Mouse (Mus musculus): ENCODE measurements at regions not wholly inside any gene's neighbourhood (a gene's known extent, or its start where the extent isn't known, plus 50 kb on each side); places are given as distances from the start of the nearest gene placed in this dataset.

DNA sequence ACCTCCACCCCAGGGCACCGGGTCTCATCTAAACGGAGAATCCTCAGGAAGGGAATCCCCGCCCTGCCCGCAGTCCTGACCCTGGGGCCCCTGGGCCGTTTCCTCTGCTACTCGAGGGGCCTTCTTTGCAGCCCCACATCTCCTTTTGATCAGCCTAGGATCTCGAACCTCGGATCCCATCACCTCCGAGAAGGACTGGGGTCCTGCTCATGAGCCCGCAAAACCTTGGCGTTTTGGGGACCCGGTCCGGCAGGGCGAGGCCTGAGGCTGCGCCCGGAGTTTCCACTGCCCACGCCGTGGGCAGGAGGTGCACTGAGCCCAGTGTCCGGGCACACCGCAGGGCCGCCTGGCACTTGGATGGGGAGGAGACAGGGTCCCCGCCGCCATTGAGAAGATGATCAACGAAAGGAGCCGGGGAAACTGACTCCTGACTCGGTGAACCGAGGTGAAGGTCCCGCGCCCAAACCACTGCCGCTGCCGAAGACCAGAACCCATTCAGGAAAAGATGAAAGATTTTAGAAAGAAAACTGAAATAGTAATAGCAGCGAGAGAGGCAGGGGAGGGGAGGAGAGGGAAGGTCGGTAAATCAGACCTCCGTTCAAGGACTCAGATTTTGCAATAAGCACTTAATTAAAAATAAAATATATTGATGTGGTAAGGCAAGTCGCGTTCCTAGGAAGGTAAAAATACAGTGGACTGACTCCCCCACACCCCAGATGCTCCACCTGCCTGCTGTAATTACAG is 399.0 kb upstream of the Smim15 start:
- DNase-seq (ENCODE audit: low read depth) = no peak
- TF ChIP-seq CTCF (IDR thresholded peaks at IDR 0.05; ENCODE audit: borderline replicate concordance, extremely low read depth, insufficient read depth, insufficient read length) (no peak), POLR2A (IDR thresholded peaks at IDR 0.05; ENCODE audit: borderline replicate concordance, extremely low read depth, insufficient read depth, insufficient read length, poor library complexity, severe bottlenecking) (no peak)

DNA sequence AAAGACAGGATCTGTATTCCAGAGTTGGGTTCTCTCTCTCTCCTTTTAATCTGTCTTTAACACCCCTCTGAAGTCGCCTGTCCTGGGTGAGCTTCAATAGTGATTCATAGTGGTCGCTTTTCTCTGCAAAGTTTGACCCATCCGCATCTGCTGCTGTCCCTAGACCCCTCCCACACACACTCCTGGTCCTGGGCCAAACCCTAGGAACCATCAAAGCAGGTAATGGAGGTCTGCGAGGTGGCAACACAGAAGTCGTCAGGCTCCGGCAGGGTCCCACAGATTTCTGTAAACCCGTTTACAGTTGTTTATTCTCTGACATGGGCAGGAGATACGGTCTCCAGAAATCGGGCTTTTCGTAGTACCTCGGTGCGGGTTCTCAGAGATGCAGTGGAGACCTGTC is 399.5 kb upstream of the Smim15 start:
- no peak for DNase-seq (ENCODE audit: low read depth)
- TF ChIP-seq POLR2A (IDR thresholded peaks at IDR 0.05; ENCODE audit: borderline replicate concordance, extremely low read depth, insufficient read depth, insufficient read length, poor library complexity, severe bottlenecking) (no peak), CTCF (IDR thresholded peaks at IDR 0.05; ENCODE audit: borderline replicate concordance, extremely low read depth, insufficient read depth, insufficient read length) (no peak)

DNA sequence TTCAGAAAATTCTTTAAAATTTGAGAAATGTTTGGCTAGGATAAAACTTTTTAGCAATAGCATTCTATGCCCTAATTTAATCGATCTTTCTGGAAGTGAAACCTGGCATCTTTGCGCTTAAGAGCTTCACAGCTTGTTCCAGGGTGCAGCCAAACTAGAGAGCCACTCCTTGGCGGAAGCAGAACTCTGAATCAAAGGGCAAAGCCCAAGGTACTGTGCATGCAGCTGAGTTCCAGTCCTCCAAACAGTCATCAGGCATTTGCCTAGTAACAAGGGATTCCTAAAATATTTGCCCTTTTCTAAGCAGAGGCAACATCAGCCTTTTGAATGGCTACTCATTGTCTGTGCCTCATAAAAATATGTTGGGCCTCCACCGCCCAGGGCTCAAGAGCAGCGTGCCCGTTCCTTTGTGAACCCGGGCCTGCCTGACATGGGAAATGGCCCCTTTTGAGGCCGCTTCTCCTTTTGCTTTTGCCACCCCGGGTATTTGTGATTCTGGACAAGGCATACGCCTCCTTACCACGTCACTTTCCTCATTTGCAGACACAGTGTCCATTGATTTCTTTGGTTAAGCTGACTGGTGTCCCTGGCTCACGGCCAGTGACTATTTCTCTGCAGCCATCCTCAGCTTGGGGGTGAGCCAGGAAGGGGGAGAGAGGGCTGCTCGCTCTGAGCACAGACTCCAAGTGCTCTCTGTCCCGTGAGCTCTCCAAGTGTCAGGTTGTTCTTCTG is 402.2 kb upstream of the Smim15 start:
- TF ChIP-seq CTCF (IDR thresholded peaks at IDR 0.05; ENCODE audit: borderline replicate concordance, extremely low read depth, insufficient read depth, insufficient read length) = no peak
- no peak for TF ChIP-seq POLR2A (IDR thresholded peaks at IDR 0.05; ENCODE audit: borderline replicate concordance, extremely low read depth, insufficient read depth, insufficient read length, poor library complexity, severe bottlenecking)

DNA sequence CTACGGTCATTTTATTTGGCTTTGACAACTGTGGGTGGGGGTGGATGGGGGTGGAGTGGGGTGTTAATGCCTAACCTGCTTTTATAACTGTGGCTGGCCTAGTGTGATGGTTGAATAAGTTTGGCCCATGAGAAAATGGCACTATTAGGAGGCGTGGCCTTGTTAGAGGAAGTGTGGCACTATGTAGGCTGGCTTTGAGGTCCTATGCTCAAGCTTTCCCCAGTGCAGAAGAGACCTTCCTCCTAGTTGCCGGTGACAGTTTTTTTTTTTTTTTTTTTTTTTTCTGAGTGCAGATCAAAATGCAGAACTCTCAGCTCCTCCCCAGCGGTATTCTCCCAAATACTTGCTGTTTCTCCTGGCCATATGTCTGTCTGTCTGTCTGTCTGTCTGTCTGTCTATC is 404.6 kb upstream of the Smim15 start:
- TF ChIP-seq POLR2A (IDR thresholded peaks at IDR 0.05; ENCODE audit: borderline replicate concordance, extremely low read depth, insufficient read depth, insufficient read length, poor library complexity, severe bottlenecking) (no peak), CTCF (IDR thresholded peaks at IDR 0.05; ENCODE audit: borderline replicate concordance, extremely low read depth, insufficient read depth, insufficient read length) (no peak)
- no peak for DNase-seq (ENCODE audit: low read depth)

More for the DNA sequence above, 402.2 kb upstream of the Smim15 start:
- DNase-seq (ENCODE audit: low read depth) = peak; percentile 94

DNA sequence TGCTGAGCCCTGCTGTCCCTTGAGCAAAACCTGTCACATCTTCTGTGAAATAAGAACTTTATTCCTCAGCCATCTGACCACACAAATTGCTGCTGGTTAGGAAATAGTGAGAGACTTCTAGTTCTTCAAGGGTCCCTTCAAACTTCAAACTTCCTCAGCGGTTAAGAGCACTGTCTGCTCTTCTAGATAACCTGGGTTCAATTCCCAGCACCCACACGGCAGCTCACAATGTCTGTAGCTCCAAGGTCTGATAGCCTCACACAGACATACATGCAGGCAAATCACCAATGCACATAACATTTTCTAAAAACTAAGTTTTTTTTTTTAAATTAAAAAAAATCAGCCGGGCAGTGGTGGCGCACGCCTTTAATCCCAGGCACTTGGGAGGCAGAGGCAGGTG is 407.0 kb upstream of the Smim15 start:
- DNase-seq (ENCODE audit: low read depth) = no peak
- TF ChIP-seq CTCF (IDR thresholded peaks at IDR 0.05; ENCODE audit: borderline replicate concordance, extremely low read depth, insufficient read depth, insufficient read length) (no peak), POLR2A (IDR thresholded peaks at IDR 0.05; ENCODE audit: borderline replicate concordance, extremely low read depth, insufficient read depth, insufficient read length, poor library complexity, severe bottlenecking) (no peak)

DNA sequence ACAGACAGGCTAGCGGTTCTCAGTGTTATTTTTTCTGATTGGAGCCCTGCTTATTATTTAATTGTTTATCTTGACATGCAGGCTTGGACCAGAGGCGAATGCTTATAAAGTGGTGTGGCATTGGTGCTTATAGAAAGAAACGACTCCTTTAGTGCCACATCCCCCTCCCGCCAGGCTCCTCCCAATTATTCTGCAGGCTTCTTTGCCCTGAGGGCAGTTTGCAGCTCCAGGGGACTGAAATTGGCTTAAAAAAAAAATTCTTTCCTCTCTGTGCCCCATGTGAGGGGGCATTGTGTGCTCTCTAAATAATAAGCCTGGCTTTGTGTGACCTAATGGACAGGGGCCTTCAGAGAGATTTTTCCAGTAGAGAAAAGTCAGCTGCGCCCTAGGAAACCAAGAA is 409.1 kb upstream of the Smim15 start:
- TF ChIP-seq POLR2A (IDR thresholded peaks at IDR 0.05; ENCODE audit: borderline replicate concordance, extremely low read depth, insufficient read depth, insufficient read length, poor library complexity, severe bottlenecking) = no peak
- DNase-seq (ENCODE audit: low read depth) = peak; percentile 67

DNA sequence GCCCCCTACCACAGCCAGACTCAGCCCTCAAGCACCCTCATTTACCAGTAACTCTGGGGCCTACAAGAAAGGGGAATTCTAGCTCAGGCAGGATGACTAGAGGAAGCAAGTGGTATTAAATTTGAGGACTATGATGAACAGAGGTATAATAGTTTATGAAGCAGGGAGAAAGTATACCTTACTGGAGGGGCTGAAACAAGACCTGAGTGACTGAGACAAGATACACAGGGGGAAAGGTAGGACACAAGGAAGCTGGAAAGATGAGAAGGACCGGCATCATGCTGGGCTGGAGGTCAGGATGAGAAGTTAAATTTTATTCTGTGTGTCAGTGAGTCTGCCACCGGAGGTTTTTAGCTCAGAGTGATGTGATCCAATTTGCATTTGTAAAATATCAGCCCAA is 417.2 kb upstream of the Smim15 start:
- no peak for TF ChIP-seq POLR2A (IDR thresholded peaks at IDR 0.05; ENCODE audit: borderline replicate concordance, extremely low read depth, insufficient read depth, insufficient read length, poor library complexity, severe bottlenecking)
- no peak for TF ChIP-seq CTCF (IDR thresholded peaks at IDR 0.05; ENCODE audit: borderline replicate concordance, extremely low read depth, insufficient read depth, insufficient read length)

DNA sequence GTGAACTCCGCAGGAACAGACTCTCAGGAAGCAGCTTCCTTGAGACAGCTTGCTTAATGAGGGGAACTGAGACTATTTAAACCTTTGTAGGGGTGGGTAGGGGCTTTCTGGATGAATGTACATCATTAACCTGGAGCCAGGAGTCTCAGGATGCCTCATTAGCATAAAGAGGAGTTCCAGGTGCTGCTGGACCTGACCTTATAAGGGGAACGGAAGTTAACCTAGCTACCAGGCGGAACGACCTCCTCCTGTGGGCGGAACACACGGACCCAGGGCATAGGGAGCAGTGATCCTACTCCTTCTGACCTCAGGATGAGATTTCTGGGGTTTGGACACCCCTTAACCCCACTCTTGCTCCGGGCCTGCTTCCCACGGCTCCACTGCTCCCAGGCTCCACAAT is 417.6 kb upstream of the Smim15 start:
- TF ChIP-seq POLR2A (IDR thresholded peaks at IDR 0.05; ENCODE audit: borderline replicate concordance, extremely low read depth, insufficient read depth, insufficient read length, poor library complexity, severe bottlenecking) (no peak), CTCF (IDR thresholded peaks at IDR 0.05; ENCODE audit: borderline replicate concordance, extremely low read depth, insufficient read depth, insufficient read length) (no peak)
- no peak for DNase-seq (ENCODE audit: low read depth)

More for the DNA sequence above, 417.2 kb upstream of the Smim15 start:
- no peak for DNase-seq (ENCODE audit: low read depth)

DNA sequence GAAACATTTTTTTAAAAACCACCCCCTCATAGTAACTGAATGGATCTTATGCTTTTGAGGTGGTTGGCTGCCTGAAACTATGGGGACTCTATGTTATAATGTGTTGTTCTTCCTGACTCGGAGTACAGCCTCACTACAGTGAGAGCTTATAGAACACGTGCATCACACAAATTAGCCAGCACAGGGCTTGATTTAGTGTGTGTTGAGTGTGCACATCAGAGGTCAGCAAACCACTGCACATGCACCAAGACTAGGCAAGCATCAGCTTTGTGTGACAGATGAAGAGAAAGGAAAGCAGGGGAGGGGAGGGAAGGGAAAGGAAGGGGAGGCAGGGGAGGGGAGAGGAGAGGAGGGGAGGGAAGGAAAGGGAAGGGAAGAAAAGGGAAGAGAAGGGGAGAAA is 422.9 kb upstream of the Smim15 start:
- TF ChIP-seq POLR2A (IDR thresholded peaks at IDR 0.05; ENCODE audit: borderline replicate concordance, extremely low read depth, insufficient read depth, insufficient read length, poor library complexity, severe bottlenecking) (no peak), CTCF (IDR thresholded peaks at IDR 0.05; ENCODE audit: borderline replicate concordance, extremely low read depth, insufficient read depth, insufficient read length) (no peak)
- DNase-seq (ENCODE audit: low read depth) = no peak

DNA sequence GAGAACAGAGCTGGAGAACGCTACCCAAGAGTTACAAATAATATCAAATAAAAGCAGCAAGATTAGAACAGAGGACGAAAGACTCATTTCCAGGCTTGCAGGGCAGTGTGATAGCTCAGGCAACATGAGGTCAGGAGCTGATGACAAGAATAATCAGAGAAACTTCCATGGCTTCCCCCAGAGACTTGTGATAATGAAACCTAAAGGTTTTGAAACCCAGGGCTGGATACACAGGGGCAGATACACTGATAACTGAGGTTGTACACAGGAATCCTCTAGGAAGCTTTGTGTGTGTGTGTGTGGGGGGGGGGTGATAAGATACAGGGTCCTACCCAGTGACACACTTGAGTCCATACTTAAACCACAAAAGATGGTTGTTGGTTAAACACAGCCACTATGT is 423.4 kb upstream of the Smim15 start:
- TF ChIP-seq POLR2A (IDR thresholded peaks at IDR 0.05; ENCODE audit: borderline replicate concordance, extremely low read depth, insufficient read depth, insufficient read length, poor library complexity, severe bottlenecking) (no peak), CTCF (IDR thresholded peaks at IDR 0.05; ENCODE audit: borderline replicate concordance, extremely low read depth, insufficient read depth, insufficient read length) (no peak)
- DNase-seq (ENCODE audit: low read depth) = no peak

DNA sequence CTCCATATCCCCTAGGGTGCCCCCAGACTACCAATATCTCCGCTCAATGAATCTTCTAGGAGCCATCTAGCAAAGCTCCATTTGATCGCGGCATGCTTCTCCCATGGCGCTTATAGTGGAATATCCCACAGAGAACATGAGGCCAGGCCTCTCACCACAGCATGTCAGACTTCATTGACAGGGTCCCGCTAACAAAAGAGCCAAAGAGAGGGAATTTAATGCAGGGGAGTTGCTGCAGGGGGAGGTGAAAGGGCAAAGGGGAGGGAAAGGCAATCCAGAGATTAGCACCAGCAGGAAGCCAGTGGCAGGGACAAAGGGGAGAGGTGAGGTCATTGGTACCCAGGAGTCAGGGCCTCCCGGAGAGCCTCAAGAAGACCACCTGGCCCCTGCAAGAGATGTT is 424.0 kb upstream of the Smim15 start:
- no peak for TF ChIP-seq CTCF (IDR thresholded peaks at IDR 0.05; ENCODE audit: borderline replicate concordance, extremely low read depth, insufficient read depth, insufficient read length)
- TF ChIP-seq POLR2A (IDR thresholded peaks at IDR 0.05; ENCODE audit: borderline replicate concordance, extremely low read depth, insufficient read depth, insufficient read length, poor library complexity, severe bottlenecking) = no peak
- DNase-seq (ENCODE audit: low read depth) = no peak

DNA sequence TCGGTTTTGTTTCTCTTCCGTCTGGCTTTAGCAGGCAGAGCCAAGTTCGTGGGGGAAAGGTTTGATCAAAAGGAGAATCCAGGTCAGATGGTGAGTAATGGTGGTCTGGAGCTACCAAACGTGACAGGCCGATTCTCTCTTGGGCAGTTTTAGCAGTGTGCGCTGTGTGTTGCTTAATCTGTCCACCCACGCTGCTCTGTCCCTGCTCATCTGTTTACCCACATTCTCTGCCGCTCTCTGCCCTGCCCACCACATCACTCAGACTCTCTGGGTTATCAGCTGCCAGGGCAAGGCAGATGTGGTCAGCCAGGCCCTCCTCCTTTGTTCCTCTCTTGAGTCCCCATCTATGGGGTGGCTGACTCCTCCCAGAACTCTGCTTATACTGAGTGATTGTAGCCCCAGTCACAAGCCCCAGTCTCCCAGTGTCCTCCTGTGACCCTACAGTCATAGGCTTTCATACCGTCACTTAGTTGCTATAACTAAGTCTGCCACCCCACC is 424.8 kb upstream of the Smim15 start:
- no peak for TF ChIP-seq POLR2A (IDR thresholded peaks at IDR 0.05; ENCODE audit: borderline replicate concordance, extremely low read depth, insufficient read depth, insufficient read length, poor library complexity, severe bottlenecking)
- TF ChIP-seq CTCF (IDR thresholded peaks at IDR 0.05; ENCODE audit: borderline replicate concordance, extremely low read depth, insufficient read depth, insufficient read length) = no peak
- DNase-seq (ENCODE audit: low read depth) = no peak

Data from brain, embryonic 14.5 days (tissue).